Mouse (Mus musculus) brain, embryonic 14.5 days (tissue): ENCODE data around the gene Gm9573.

Experiments used
- CTCF ChIP-seq: fragments of 200-500 bp; IDR thresholded peaks from 2 replicates; pipeline ENCODE4 v1.5.1; 2012; ENCODE audit warnings: inconsistent platforms, mild to moderate bottlenecking, moderate library complexity, borderline replicate concordance; ENCODE audit not compliant: insufficient read depth, insufficient read length; ENCODE audit errors: extremely low read depth
- POLR2A ChIP-seq: fragments of 200-500 bp; IDR thresholded peaks from 2 replicates; pipeline ENCODE4 v1.6.1; 2012; ENCODE audit warnings: mild to moderate bottlenecking, inconsistent platforms, borderline replicate concordance; ENCODE audit not compliant: poor library complexity, insufficient read depth, insufficient read length, severe bottlenecking; ENCODE audit errors: extremely low read depth

GRCm38 (mm10) chr17:35666851-35667256 lies 40.4 kb upstream of the Gm9573 start:
- TF ChIP-seq CTCF (no peak), POLR2A (no peak)
